Mouse (Mus musculus): Measurements from ENCODE around the gene AW549877.

GRCm38 (mm10) chr15:3984876-3985275, 10.7 kb downstream of the AW549877 start:
- TF ChIP-seq FLI1 (IDR thresholded peaks at IDR 0.05; ENCODE audit: low read length) (no peak), GATA1 (IDR thresholded peaks at IDR 0.05; ENCODE audit: borderline replicate concordance, low read length) (no peak)

Data from megakaryocyte, embryonic 14.5 days (primary cell).